Mouse (Mus musculus): ENCODE measurements at regions not wholly inside any gene's neighbourhood (a gene's known extent, or its start where the extent isn't known, plus 50 kb on each side); places are given as distances from the start of the nearest gene placed in this dataset.

- no peak for TF ChIP-seq CTCF (IDR thresholded peaks at IDR 0.05; ENCODE audit: low read depth)
- TF ChIP-seq EP300 (optimal IDR thresholded peaks at IDR 0.05), result no peak
Measured at GRCm38 (mm10) chr10:96410028-96410427, 206.8 kb upstream of the Btg1 start.

Data from stomach, postnatal 0 days (tissue).